Mouse (Mus musculus) intestine, embryonic 15.5 days (tissue): ENCODE results near the gene Cadps2. TPM values are rescaled to one million over a fixed set of nuclear protein-coding genes. Genes with fewer than 3 reads are reported as not detected.

Source experiments
- ATAC-seq: fragments of 200-750 bp; cut with Nextera tagmentation; 2 replicates; pipeline ENCODE4 v1.8.0; 2017; ENCODE audit warnings: moderate TSS enrichment, moderate library complexity
- H3K27ac ChIP-seq: fragments of 300-500 bp; sonication (generic); 2 replicates; pipeline ENCODE4 v1.5.1; 2015; ENCODE audit warnings: mild to moderate bottlenecking, inconsistent platforms
- H3K27me3 ChIP-seq: fragments of 300-500 bp; sonication (generic); replicated peaks from 2 replicates; pipeline ENCODE4 v1.6.1; 2015; ENCODE audit warnings: inconsistent platforms
- H3K36me3 ChIP-seq: fragments of 300-500 bp; sonication (generic); 2 replicates; pipeline ENCODE4 v1.6.1; 2015; ENCODE audit warnings: inconsistent platforms
- H3K4me1 ChIP-seq: fragments of 300-500 bp; sonication (generic); replicated peaks from 2 replicates; pipeline ENCODE4 v1.6.1; 2015; ENCODE audit warnings: inconsistent platforms
- H3K4me2 ChIP-seq: fragments of 300-500 bp; sonication (generic); replicated peaks from 2 replicates; pipeline ENCODE4 v1.6.1; 2015; ENCODE audit warnings: mild to moderate bottlenecking, inconsistent platforms
- H3K4me3 ChIP-seq: fragments of 300-500 bp; sonication (generic); replicated peaks from 2 replicates; pipeline ENCODE4 v1.5.1; 2015; ENCODE audit warnings: inconsistent platforms
- H3K9ac ChIP-seq: fragments of 300-500 bp; sonication (generic); 2 replicates; pipeline ENCODE4 v1.6.1; 2015; ENCODE audit warnings: inconsistent platforms
- H3K9me3 ChIP-seq: fragments of 300-500 bp; sonication (generic); 2 replicates; pipeline ENCODE4 v1.6.1; 2016; ENCODE audit warnings: inconsistent platforms
- WGBS: fragments of 180-500 bp; shearing (Covaris S2); methylation state at CpG from one replicate; pipeline ENCODE4 v1.1.7; 2015; 5-methylcytosine and 5-hydroxymethylcytosine counted together
- polyA plus RNA-seq: library from polyadenylated mRNA; unstranded; fragments of >200 nt; fragmentation: Nextera tagmentation; extraction: Ambion mirVana; gene quantifications from 2 replicates; pipeline ENCODE4 v1.2.1, GENCODE M21; 2015

Cadps2 gene
- polyA plus RNA-seq, 1 experiment from 2014 or later = 1.1 TPM

DNA sequence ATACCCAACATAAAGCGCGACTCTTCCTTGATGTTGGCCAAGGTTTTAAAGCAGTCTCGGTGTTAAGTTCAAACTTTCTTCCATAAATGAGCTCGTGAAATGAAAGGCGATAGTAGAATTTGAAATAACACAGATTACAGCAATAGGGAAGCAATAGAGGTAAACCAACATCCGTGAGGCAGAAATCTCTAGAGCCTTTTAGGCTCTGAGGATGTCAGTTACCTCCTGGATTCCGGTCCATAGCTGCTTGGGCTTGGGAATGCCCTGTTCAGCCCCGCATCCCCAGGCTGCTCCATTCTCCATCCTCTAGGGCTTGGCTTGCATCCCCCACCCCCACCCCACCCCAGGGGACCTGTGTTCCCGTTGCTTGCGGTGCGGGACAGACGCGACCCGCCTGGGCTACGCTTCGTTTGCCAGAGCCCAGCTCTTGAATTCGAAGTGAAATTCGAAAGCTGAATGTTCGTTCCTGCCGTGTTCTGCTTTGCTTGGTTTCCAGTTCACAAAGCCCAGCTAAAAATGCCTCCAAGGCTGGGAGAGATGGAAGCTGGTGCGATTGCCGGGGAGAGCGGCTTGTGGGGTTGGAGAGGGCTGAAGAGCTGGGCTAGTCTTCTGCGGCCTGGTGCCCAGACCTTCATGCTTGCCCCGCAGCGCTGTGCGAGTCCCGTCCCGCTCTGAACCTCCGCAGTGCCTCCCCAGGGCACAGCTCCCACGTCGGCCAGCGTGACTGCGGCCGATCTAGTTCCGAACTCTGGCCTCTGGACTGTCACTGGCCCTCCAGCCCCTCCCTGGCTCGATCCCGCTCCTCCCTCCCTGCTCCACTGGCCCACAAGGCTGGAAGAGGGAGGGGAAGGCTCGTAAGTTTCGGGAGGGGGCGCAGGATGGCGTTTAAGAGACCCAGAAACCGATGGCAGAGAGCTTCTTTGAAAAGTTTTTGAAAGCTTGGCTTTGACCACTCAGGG, 585.6 kb downstream of the Cadps2 start:
- no peak overlapping the region for H3K9ac ChIP-seq
- no peak overlapping the region for H3K27ac ChIP-seq
- no peaks in the 10 kb centered on the region for H3K9me3 ChIP-seq
- no peak overlapping the region; the same call in 1 of the 2 replicates for H3K4me3 ChIP-seq
- ATAC-seq = 0 out of 2 replicates have a peak, but pooled peaks have one; percentile 37
- H3K36me3 ChIP-seq = no peaks in the 10 kb centered on the region
- 0 out of 2 replicates have a peak, but pooled peaks cover 4% of the 10 kb centered on the region for H3K4me1 ChIP-seq
- no peak overlapping the region for H3K4me2 ChIP-seq
- 1% methylated on average over 43 of the region's 43 CpGs for WGBS
- peaks cover 75% of the 10 kb centered on the region for H3K27me3 ChIP-seq

DNA sequence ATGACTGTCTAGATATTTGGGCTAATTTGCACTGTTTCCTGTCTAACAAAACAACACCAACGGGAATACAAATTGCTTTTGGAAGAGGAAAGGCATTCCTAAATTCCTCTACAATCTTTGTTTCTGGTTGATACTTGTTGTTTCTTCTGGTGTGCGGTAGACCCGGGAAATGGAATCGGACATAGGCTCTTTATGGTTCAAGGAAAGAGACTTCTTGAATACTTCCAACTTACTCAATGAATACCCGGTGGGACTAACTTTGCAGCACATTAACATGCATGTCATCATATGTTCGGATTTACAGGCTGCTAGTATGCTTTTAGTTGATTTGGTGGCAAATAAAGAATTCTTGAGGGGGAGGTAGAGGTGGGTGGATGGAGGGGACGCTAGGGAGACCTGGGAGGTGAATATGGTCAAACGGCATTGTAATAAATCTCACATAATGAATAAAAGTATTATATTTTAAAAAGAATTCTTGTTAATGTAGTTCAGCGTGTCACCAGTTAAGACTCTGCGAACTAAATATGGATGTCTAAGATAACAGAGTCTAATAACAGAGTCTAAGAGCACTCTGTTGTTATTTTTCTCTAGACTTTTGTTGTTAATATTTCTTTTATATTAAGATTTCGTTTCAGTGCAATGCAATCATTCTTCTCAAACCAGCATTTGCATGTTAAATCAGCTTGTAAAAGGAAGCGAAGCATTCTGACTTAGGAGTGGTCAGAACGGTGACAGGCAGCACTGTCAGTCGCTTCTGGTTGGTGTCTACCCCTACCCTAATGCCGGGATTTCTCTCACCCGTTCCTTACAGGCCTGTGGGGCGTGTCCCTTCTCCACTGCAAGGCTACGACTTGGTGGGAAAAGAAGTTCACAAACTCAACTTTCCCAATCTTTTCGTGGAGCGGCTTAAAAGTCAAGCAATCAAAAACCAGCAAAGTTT, 586.8 kb downstream of the Cadps2 start:
- no peak overlapping the region for H3K27ac ChIP-seq
- H3K4me1 ChIP-seq = peaks cover 9% of the 10 kb centered on the region; the same call in 1 of the 2 replicates
- no peaks in the 10 kb centered on the region for H3K36me3 ChIP-seq
- no peak overlapping the region for H3K4me2 ChIP-seq
- peaks cover 75% of the 10 kb centered on the region for H3K27me3 ChIP-seq
- no peak for ATAC-seq
- WGBS = 3% methylated on average over 20 of the region's 20 CpGs
- no peak overlapping the region for H3K9ac ChIP-seq
- no peak overlapping the region for H3K4me3 ChIP-seq
- H3K9me3 ChIP-seq = no peaks in the 10 kb centered on the region

DNA sequence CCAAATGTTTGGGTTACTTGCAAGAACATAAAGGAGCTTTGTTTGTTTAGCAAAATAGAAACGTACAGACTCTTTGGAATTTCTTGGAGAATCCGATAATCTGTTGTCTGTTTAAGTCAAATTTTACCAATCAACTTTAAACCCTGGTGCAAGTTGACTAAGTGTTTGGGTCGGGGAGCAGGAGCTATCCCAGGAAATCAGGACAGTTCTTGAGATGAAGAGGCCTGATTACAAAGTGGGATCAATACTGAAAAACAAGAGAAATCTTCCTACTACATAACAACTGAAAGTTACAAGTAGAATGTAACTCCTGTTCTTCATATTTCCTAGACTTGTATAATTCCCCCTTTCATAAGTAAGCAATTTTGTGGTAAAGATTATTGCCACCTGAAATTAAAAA, 587.8 kb downstream of the Cadps2 start:
- 4% methylated on average over 3 of the region's 3 CpGs for WGBS
- Histone ChIP-seq H3K27ac (no peak overlapping the region), H3K4me1 (peaks cover 11% of the 10 kb centered on the region; the same call in 1 of the 2 replicates), H3K4me3 (no peak overlapping the region), H3K4me2 (no peak overlapping the region), H3K9me3 (no peaks in the 10 kb centered on the region), H3K36me3 (no peaks in the 10 kb centered on the region), H3K27me3 (peaks cover 81% of the 10 kb centered on the region), H3K9ac (no peak overlapping the region)
- ATAC-seq = no peak

DNA sequence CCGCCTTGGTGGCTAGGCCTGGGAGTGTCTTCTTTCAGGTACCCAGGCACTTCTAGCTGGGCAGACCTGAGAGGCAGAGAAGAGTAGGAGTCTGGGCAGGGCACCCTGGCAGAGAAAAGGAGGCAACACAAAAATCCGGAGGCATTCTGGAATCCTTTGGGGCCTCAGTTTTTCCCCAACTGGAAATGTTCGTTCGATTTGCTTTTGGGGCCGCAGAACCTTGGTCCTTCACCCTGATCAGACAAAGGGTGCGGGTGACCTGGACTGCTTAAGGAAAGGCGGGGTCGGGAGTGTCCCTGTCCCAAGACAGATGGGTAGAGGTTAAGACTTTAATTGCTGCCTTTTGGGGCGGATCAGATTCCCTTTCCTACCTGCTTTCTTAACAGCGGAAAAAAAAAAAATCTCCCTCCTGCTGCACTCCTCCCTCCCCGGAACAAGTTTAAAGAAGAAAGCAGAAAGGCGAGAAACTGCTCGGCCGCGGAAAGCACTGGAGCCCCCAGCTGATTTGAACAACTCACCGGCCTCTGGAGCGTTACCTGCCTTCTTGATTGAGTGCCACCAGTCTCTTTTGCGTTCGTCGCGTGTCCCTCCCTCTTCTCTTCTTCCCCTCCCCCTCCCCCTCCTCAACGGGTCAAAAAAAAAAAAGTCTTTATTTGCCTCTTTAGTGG, 588.8 kb downstream of the Cadps2 start:
- H3K4me1 ChIP-seq = peaks cover 11% of the 10 kb centered on the region; the same call in 1 of the 2 replicates
- H3K4me2 ChIP-seq = no peak overlapping the region
- H3K9me3 ChIP-seq = no peaks in the 10 kb centered on the region
- ATAC-seq = no peak
- H3K36me3 ChIP-seq = no peaks in the 10 kb centered on the region
- H3K4me3 ChIP-seq = no peak overlapping the region
- H3K9ac ChIP-seq = no peak overlapping the region
- no peak overlapping the region for H3K27ac ChIP-seq
- WGBS = 1% methylated on average over 22 of the region's 22 CpGs
- H3K27me3 ChIP-seq = peaks cover 83% of the 10 kb centered on the region

DNA sequence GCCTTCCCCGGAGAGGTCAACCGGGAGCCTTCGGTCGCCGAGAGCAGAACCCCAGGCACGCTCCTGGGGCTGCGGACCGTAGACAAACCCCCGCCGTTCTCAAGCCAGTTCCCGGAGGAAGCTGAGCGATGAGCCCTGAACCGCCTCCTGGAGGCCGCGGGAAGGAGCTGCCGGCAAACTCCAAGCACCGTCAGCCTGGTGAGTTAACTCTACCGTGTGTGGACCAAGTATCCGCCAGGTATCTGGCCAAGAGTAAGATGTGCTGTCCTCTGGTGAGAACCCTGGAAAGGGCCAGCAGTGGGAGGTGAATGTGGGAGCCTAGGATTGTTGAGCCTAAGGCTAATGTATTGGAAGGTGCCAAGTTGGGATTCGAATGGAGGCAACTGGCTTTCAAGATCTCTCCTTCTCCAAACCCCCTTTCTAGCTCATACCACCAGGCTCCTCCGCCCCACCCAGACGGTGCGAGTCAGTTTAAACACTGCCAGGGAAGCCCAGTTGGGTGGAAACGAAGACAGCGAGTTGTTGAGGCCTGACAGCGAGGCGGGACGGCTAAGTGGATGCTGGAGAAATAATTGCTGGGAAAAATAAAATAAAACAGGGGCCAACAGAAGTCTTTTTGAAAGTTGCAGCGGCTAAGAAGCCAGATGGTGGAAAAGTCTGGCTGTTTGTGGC, 589.5 kb downstream of the Cadps2 start:
- peak; percentile 34 for ATAC-seq
- H3K4me2 ChIP-seq = peak overlapping the region; percentile 69
- no peak overlapping the region for H3K27ac ChIP-seq
- 2% methylated on average over 29 of the region's 29 CpGs for WGBS
- peak overlapping the region; percentile 31 for H3K4me3 ChIP-seq
- peaks cover 78% of the 10 kb centered on the region for H3K27me3 ChIP-seq
- H3K9me3 ChIP-seq = no peaks in the 10 kb centered on the region
- H3K9ac ChIP-seq = no peak overlapping the region
- H3K36me3 ChIP-seq = no peaks in the 10 kb centered on the region
- peaks cover 11% of the 10 kb centered on the region; the same call in 1 of the 2 replicates for H3K4me1 ChIP-seq

DNA sequence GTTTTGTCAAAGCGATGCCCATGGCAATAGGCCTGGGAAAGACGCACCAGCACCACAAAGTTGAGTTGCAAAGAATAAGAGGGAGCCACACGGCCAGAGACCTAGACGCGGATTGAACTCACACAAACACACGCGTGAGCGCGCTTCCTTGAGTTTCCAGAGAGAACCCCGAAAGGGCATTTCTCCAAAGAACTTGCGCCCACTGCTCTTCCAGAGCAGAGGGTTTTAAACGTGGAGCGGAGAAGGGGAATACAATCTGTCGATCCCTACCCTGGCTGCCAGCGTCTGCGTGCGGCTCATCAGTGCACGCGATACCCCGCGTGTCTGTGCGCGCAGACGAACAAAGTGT, 590.2 kb downstream of the Cadps2 start:
- peak overlapping the region; percentile 31; the same call in 1 of the 2 replicates for H3K4me3 ChIP-seq
- 0 out of 2 replicates have a peak, but pooled peaks have one; percentile 21 for ATAC-seq
- no peak overlapping the region for H3K27ac ChIP-seq
- no peak overlapping the region for H3K9ac ChIP-seq
- H3K4me2 ChIP-seq = peak overlapping the region; percentile 69
- H3K36me3 ChIP-seq = no peaks in the 10 kb centered on the region
- peaks cover 80% of the 10 kb centered on the region for H3K27me3 ChIP-seq
- no peaks in the 10 kb centered on the region for H3K9me3 ChIP-seq
- peaks cover 11% of the 10 kb centered on the region; the same call in 1 of the 2 replicates for H3K4me1 ChIP-seq
- 1% methylated on average over 24 of the region's 24 CpGs for WGBS

DNA sequence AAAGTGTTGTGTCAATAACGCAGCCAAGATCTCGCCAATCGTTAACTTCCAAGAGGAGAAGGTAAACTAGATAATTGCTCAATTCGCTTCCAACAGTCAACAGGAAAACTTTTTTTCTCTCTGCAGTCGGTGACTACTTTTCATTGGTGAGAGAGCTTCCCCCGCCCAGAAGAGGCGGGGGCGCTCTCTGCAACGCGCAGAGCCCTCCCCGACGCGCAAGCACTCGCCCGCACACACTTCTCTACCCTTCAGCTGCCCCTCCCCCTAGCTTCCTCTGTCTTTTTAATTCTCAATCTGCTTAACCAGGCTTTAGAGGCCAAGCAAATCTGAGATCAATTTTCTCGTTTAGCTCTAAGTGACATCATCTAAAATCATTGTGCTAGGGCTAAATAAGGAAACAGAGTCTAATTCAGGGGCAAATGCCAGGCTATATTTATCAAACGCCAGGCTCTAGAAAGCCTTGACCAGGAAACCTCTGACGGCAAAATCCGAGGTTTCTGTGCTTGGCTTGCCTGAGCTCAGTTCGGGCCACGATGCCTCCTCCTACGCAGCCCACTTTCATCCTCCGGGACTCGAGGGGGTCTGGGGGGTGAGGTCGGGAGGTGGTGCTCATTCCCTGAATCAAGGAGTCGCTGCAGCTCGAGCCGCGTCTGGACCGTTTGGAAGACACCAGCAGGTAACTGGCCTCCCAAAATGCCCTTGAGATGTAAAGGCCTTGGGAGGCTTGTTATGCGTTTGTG, 590.7 kb downstream of the Cadps2 start, which contains the start of gene Fezf1:
Gene Fezf1, minus strand, starts transcription at position 50 of the 740 bp plus-strand sequence.
- Histone ChIP-seq H3K36me3 (no peaks in the 10 kb centered on the region), H3K4me3 (peak within 1 kb of the TSS; percentile 31; the same call in 1 of the 2 replicates), H3K27me3 (peaks cover 80% of the 10 kb centered on the region), H3K9ac (no peak within 1 kb of the TSS), H3K4me1 (peaks cover 11% of the 10 kb centered on the region; the same call in 1 of the 2 replicates), H3K4me2 (peak within 1 kb of the TSS; percentile 69), H3K9me3 (no peaks in the 10 kb centered on the region), H3K27ac (no peak within 1 kb of the TSS)
- no peak for ATAC-seq
- under 1% methylated on average over 31 of the region's 31 CpGs for WGBS

DNA sequence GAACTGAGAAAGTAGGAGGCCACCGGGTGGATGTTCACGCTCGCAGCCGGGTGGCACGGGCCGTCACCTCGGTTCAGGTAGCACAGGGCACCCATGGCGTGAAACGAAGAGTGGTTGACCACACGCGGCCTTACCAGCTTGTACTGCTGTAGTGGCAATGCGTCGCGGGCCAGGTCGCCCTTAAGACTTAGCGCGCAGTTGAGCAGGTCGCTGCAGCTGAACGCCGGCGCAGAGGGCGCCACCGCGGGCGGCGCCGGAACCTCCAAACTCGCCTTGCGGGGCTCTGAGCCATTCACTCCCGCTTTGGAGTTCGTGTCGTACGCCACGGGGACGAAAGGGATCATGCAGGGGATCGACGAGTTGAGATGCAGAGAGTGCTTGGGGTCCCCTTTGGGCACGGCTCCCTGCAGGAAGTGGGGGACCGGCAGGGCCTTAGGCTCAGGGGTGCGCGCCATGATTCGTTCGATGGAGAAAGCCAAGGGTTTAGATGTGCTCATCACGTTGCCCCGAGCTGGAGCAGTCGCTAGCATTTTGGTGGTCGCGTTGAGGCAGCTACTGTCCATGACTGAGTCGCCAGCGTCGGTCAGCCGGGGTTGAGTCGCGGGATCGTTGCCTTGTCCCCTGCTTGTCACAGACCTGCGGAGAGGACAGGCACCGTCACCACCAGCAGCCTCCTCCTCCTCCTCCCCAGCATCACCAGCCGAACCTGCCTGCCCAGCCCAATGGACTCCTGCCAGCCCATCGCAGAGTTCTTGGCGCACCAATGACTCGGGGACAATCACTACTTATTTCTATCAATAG, 591.5 kb downstream of the Cadps2 start:
- Histone ChIP-seq H3K9me3 (no peaks in the 10 kb centered on the region), H3K36me3 (no peaks in the 10 kb centered on the region), H3K27me3 (peaks cover 78% of the 10 kb centered on the region), H3K9ac (no peak overlapping the region), H3K27ac (no peak overlapping the region), H3K4me3 (no peak overlapping the region), H3K4me1 (peaks cover 11% of the 10 kb centered on the region; the same call in 1 of the 2 replicates), H3K4me2 (peak overlapping the region; percentile 34)
- ATAC-seq = peak; percentile 46; the same call in 1 of the 2 replicates
- WGBS = under 1% methylated on average over 61 of the region's 61 CpGs

DNA sequence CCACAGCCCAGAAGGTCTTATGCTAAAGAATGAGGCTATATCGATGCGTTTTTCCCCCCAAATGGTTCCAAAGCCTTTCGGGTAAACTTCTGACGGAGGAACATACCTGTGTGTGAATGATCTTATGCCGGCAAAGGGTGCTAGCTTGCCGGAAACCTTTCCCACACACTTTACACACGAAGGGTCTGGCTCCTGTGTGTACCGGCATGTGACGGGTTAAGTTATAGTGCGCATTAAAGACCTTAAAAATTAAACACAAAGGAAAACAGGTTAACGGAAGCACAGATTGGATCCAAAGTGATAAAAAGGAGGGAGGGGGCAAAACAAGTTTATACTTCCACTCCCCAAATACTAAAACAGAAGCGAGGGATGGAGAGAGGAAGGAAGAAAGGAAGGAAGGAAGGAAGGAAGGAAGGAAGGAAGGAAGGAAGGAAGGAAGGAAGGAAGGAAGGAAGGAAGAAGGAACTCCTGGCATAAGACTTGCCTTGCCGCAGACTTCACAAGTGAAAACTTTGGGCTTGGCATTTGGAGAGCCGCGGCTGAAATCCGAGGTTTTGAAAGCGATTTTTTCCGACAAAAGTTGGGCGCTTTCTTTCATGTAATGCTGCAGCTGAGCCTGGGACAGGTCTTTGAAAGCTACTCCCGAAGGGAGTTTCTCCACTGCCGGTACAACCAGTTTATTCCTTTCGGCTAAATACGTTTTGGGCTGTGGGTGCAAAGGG, 592.3 kb downstream of the Cadps2 start:
- Histone ChIP-seq H3K4me2 (peak overlapping the region; percentile 34; the same call in 1 of the 2 replicates), H3K36me3 (no peaks in the 10 kb centered on the region), H3K9me3 (no peaks in the 10 kb centered on the region), H3K27ac (no peak overlapping the region), H3K9ac (no peak overlapping the region), H3K27me3 (peaks cover 78% of the 10 kb centered on the region), H3K4me1 (peaks cover 11% of the 10 kb centered on the region; the same call in 1 of the 2 replicates), H3K4me3 (no peak overlapping the region)
- ATAC-seq = no peak
- 2% methylated on average over 23 of the region's 23 CpGs for whole genome bisulfite sequencing
